Mouse (Mus musculus) cortical plate, adult 2 months (tissue): ENCODE data around the gene Patj.

Experiments
- CTCF ChIP-seq: fragments of 200-500 bp; IDR thresholded peaks from 2 replicates; pipeline ENCODE4 v1.5.1; 2011; ENCODE audit warnings: mild to moderate bottlenecking, control low read depth, low read length; ENCODE audit not compliant: insufficient read depth; ENCODE audit errors: extremely low read depth
- POLR2A ChIP-seq: fragments of 200-500 bp; IDR thresholded peaks from 2 replicates; pipeline ENCODE4 v1.6.1; 2011; ENCODE audit warnings: mild to moderate bottlenecking, low read length, control low read depth; ENCODE audit not compliant: insufficient read depth; ENCODE audit errors: extremely low read depth

DNA sequence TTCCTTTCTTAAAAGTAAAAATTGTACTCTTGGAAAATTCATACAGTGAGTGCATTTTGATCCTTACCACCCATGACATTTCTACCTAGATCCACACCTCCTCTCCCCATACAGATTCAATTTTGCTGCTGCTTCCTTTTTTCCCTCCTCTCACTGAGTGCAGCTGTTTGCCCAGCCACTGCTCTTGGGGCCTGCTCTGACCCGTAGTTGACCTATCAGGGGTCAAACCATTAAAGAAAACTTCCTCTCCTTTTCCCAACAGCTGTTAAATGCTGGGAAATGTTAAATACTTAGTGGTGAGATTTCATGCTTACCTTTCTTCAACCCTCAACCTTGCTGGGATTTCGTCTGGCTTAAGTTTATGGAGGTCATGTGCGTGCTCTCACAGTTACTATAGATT is 55.7 kb downstream of the Patj start:
- no peak for TF ChIP-seq CTCF
- no peak for TF ChIP-seq POLR2A
